21 mouse cellular contexts compared by ENCODE assay signal in the genomic region with DNA sequence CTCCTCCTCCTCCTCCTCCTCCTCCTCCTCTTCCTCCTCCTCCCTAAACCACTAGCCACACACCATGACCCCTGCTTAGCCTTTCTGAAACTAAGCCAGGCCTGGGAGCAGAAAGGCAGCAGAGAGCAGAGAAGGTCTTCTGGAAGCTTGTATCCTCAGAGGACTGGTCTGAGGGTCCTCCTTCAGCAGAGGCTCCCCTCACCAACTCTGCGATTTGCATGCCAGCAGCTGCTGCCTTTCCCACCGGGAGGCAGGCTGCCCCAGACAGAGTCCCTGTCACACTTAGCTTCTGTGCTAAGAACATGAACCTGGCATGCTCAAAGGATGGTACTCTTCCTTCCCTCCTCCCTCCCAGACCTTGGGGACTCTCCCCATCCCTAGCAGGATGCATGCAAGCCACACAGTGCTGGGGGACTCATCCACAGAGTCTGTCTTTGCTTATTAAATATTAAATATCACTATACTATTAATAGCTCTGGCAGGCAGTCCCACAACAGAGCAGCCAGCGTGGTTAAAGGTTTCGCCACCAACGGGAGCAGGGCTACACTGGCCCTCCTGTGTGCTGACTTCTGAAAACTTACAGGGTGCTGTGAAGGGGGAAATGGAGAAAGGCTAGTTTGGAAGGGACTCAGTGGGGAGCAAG. TPM values are rescaled to one million over a fixed set of nuclear protein-coding genes. Genes with fewer than 3 reads are reported as not detected.
DNase-seq lines count a peak whose midpoint lies in the region; ATAC-seq and TF ChIP-seq lines count a peak whose summit lies in the region.
"Had no signal": no experiment of that assay in that cellular context is flagged by ENCODE, and none has a peak within 500 bp of the region (broad histone marks: within the 10 kb centered on the region; RNA-seq: fewer than 3 reads in every experiment).

No protein-coding gene starts in this region.

- no peak overlapping the region for H3K4me2 ChIP-seq in heart, embryonic 11.5 days
- H3K4me2 ChIP-seq in liver, postnatal 0 days (ENCODE audit: low read depth, low read length): no peak overlapping the region
- no peak overlapping the region for H3K4me2 ChIP-seq in liver, embryonic 11.5 days
- H3K4me2 ChIP-seq in embryonic facial prominence, embryonic 13.5 days: no peak overlapping the region
- H3K4me2 ChIP-seq in midbrain, embryonic 12.5 days (replicated peaks): 0 out of 2 replicates have a peak overlapping the region, but pooled peaks have one; percentile 1
- H3K4me2 ChIP-seq in intestine, embryonic 15.5 days (replicated peaks): no peak overlapping the region
- H3K4me2 ChIP-seq in forebrain, embryonic 14.5 days (ENCODE audit: low read length): no peak overlapping the region
- H3K4me2 ChIP-seq: embryonic facial prominence, embryonic 12.5 days; heart, embryonic 13.5 days; limb, embryonic 12.5 days had no signal

- no peaks in the 10 kb centered on the region for H3K79me2 ChIP-seq in heart, adult 2 months (replicated peaks; ENCODE audit: control insufficient read depth, insufficient read depth, low read length)

- H3K27ac ChIP-seq in heart, adult 2 months: peak overlapping the region; percentile 74
- no peak overlapping the region for H3K27ac ChIP-seq in heart, embryonic 11.5 days (ENCODE audit: low read depth, low read length)
- 0 out of 2 replicates have a peak overlapping the region, but pooled peaks have one; percentile 2 for H3K27ac ChIP-seq in liver, postnatal 0 days (ENCODE audit: low read depth)
- no peak overlapping the region for H3K27ac ChIP-seq in liver, embryonic 11.5 days (ENCODE audit: low read depth, low read length)
- H3K27ac ChIP-seq in embryonic facial prominence, embryonic 13.5 days: no peak overlapping the region
- H3K27ac ChIP-seq in midbrain, embryonic 12.5 days (replicated peaks): peak overlapping the region; percentile 15
- no peak overlapping the region for H3K27ac ChIP-seq in intestine, embryonic 15.5 days
- H3K27ac ChIP-seq in forebrain, embryonic 14.5 days (ENCODE audit: low read depth, low read length): no peak overlapping the region
- H3K27ac ChIP-seq: embryonic facial prominence, embryonic 12.5 days; limb, embryonic 12.5 days had no signal

- no peak for DNase-seq in heart, adult 2 months
- DNase-seq in liver, postnatal 0 days: no peak
- DNase-seq in liver, embryonic 11.5 days (ENCODE audit: low spot score): no peak
- DNase-seq in forebrain, embryonic 14.5 days (ENCODE audit: low spot score): no peak
- DNase-seq: cerebellum, adult 11-12 months; cerebellum, postnatal 36 days; kidney, adult 8-10 months; lung, adult 18-20 months; spleen, adult 18-20 months; thymus, postnatal 36 days had no signal

- no peak for TF ChIP-seq EP300 in heart, adult 2 months (IDR thresholded peaks at IDR 0.05; ENCODE audit: insufficient read depth, low read depth, low read length)
- no peak for TF ChIP-seq EP300 in liver, postnatal 0 days (IDR thresholded peaks at IDR 0.05; ENCODE audit: low read depth)

- peaks cover 9% of the 10 kb centered on the region for H3K36me3 ChIP-seq in heart, adult 2 months (ENCODE audit: control insufficient read depth, insufficient read depth, low read length)
- no peaks in the 10 kb centered on the region for H3K36me3 ChIP-seq in heart, embryonic 11.5 days (ENCODE audit: control insufficient read depth, insufficient read depth, low read length)
- no peaks in the 10 kb centered on the region for H3K36me3 ChIP-seq in liver, postnatal 0 days (replicated peaks; ENCODE audit: insufficient read depth, low read length)
- H3K36me3 ChIP-seq in liver, embryonic 11.5 days (ENCODE audit: control insufficient read depth, insufficient read depth, low read length): no peaks in the 10 kb centered on the region
- H3K36me3 ChIP-seq in embryonic facial prominence, embryonic 13.5 days: no peaks in the 10 kb centered on the region
- H3K36me3 ChIP-seq in midbrain, embryonic 12.5 days: no peaks in the 10 kb centered on the region
- no peaks in the 10 kb centered on the region for H3K36me3 ChIP-seq in intestine, embryonic 15.5 days
- no peaks in the 10 kb centered on the region for H3K36me3 ChIP-seq in forebrain, embryonic 14.5 days (ENCODE audit: control insufficient read depth, insufficient read depth, low read length)
- H3K36me3 ChIP-seq: embryonic facial prominence, embryonic 12.5 days; G1E; heart, embryonic 13.5 days; limb, embryonic 12.5 days had no signal

- no peak for TF ChIP-seq CTCF in heart, adult 2 months (IDR thresholded peaks at IDR 0.05)
- TF ChIP-seq CTCF in liver, postnatal 0 days (IDR thresholded peaks at IDR 0.05; ENCODE audit: low read depth): no peak

- no peak for ATAC-seq in heart, embryonic 11.5 days (replicated peaks; ENCODE audit: insufficient number of reproducible peaks, low FRiP score, low TSS enrichment)
- ATAC-seq in liver, postnatal 0 days: no peak
- no peak for ATAC-seq in liver, embryonic 11.5 days (replicated peaks; ENCODE audit: low FRiP score)
- no peak for ATAC-seq in embryonic facial prominence, embryonic 13.5 days (ENCODE audit: insufficient number of reproducible peaks, insufficient read depth, low FRiP score, low TSS enrichment, low read depth)
- ATAC-seq in midbrain, embryonic 12.5 days (ENCODE audit: low FRiP score, low read depth): peak; percentile 41; the same call in 1 of the 2 replicates
- ATAC-seq in intestine, embryonic 15.5 days: no peak
- no peak for ATAC-seq in forebrain, embryonic 14.5 days

- 16% methylated on average over 5 of the region's 5 CpGs for WGBS in heart, adult 2 months
- WGBS in heart, embryonic 11.5 days (ENCODE audit: insufficient replicate concordance): 51% methylated on average over 5 of the region's 5 CpGs
- WGBS in liver, postnatal 0 days (ENCODE audit: insufficient replicate concordance): 42% methylated on average over 5 of the region's 5 CpGs
- 49% methylated on average over 5 of the region's 5 CpGs for WGBS in liver, embryonic 11.5 days
- 48% methylated on average over 5 of the region's 5 CpGs for WGBS in embryonic facial prominence, embryonic 13.5 days
- 60% methylated on average over 5 of the region's 5 CpGs for WGBS in midbrain, embryonic 12.5 days
- 59% methylated on average over 5 of the region's 5 CpGs for WGBS in intestine, embryonic 15.5 days
- 69% methylated on average over 5 of the region's 5 CpGs for WGBS in forebrain, embryonic 14.5 days

- H3K4me1 ChIP-seq in heart, adult 2 months (ENCODE audit: control insufficient read depth, insufficient read depth, low read length): peaks cover 17% of the 10 kb centered on the region
- peaks cover 5% of the 10 kb centered on the region for H3K4me1 ChIP-seq in heart, embryonic 11.5 days (ENCODE audit: control insufficient read depth, insufficient read depth, low read length)
- H3K4me1 ChIP-seq in liver, postnatal 0 days (ENCODE audit: insufficient read depth): peaks cover 4% of the 10 kb centered on the region; the same call in 1 of the 2 replicates
- peaks cover 4% of the 10 kb centered on the region; the same call in 1 of the 2 replicates for H3K4me1 ChIP-seq in liver, embryonic 11.5 days (replicated peaks; ENCODE audit: control insufficient read depth, insufficient read depth, low read length)
- H3K4me1 ChIP-seq in embryonic facial prominence, embryonic 13.5 days: peaks cover 34% of the 10 kb centered on the region
- H3K4me1 ChIP-seq in midbrain, embryonic 12.5 days: peaks cover 16% of the 10 kb centered on the region; the same call in 1 of the 2 replicates
- peaks cover 10% of the 10 kb centered on the region; the same call in 1 of the 2 replicates for H3K4me1 ChIP-seq in intestine, embryonic 15.5 days (replicated peaks)
- H3K4me1 ChIP-seq in forebrain, embryonic 14.5 days (ENCODE audit: control insufficient read depth, insufficient read depth, low read length): no peaks in the 10 kb centered on the region; the same call in 1 of the 2 replicates

- 0 out of 2 replicates have a peak overlapping the region, but pooled peaks have one; percentile 11 for H3K9ac ChIP-seq in heart, adult 2 months (ENCODE audit: low read depth, low read length)
- no peak overlapping the region for H3K9ac ChIP-seq in heart, embryonic 11.5 days (ENCODE audit: low read depth, low read length)
- no peak overlapping the region for H3K9ac ChIP-seq in liver, postnatal 0 days (replicated peaks)
- H3K9ac ChIP-seq in liver, embryonic 11.5 days (ENCODE audit: low read depth, low read length): no peak overlapping the region
- 0 out of 2 replicates have a peak overlapping the region, but pooled peaks have one; percentile 27 for H3K9ac ChIP-seq in embryonic facial prominence, embryonic 13.5 days
- H3K9ac ChIP-seq in midbrain, embryonic 12.5 days (replicated peaks): no peak overlapping the region
- H3K9ac ChIP-seq in intestine, embryonic 15.5 days: no peak overlapping the region; the same call in 1 of the 2 replicates
- H3K9ac ChIP-seq in forebrain, embryonic 14.5 days (ENCODE audit: low read length): no peak overlapping the region
- H3K9ac ChIP-seq: embryonic facial prominence, embryonic 12.5 days; heart, embryonic 13.5 days; limb, embryonic 12.5 days had no signal

- no peaks in the 10 kb centered on the region for H3K9me3 ChIP-seq in heart, embryonic 11.5 days (replicated peaks; ENCODE audit: control insufficient read depth, low read length)
- H3K9me3 ChIP-seq in liver, postnatal 0 days (ENCODE audit: low read length): no peaks in the 10 kb centered on the region
- no peaks in the 10 kb centered on the region for H3K9me3 ChIP-seq in liver, embryonic 11.5 days (ENCODE audit: control insufficient read depth, low read length)
- H3K9me3 ChIP-seq in embryonic facial prominence, embryonic 13.5 days: no peaks in the 10 kb centered on the region
- H3K9me3 ChIP-seq in midbrain, embryonic 12.5 days: no peaks in the 10 kb centered on the region
- no peaks in the 10 kb centered on the region for H3K9me3 ChIP-seq in intestine, embryonic 15.5 days
- H3K9me3 ChIP-seq in forebrain, embryonic 14.5 days (replicated peaks; ENCODE audit: control insufficient read depth, low read length): no peaks in the 10 kb centered on the region
- H3K9me3 ChIP-seq: embryonic facial prominence, embryonic 12.5 days; G1E; heart, embryonic 13.5 days; limb, embryonic 12.5 days; megakaryocyte, embryonic 14.5 days had no signal

- intact Hi-C loops in heart, adult 2 months (cut with DNase I): no loop called here

- no peaks in the 10 kb centered on the region for H3K27me3 ChIP-seq in heart, adult 2 months (ENCODE audit: control insufficient read depth, insufficient read depth, low read length)
- H3K27me3 ChIP-seq in heart, embryonic 11.5 days (ENCODE audit: control insufficient read depth, insufficient read depth, low read length): no peaks in the 10 kb centered on the region
- no peaks in the 10 kb centered on the region for H3K27me3 ChIP-seq in liver, postnatal 0 days (ENCODE audit: insufficient read depth, low read length)
- H3K27me3 ChIP-seq in liver, embryonic 11.5 days (replicated peaks; ENCODE audit: control insufficient read depth, insufficient read depth, low read length): no peaks in the 10 kb centered on the region
- peaks cover 7% of the 10 kb centered on the region for H3K27me3 ChIP-seq in embryonic facial prominence, embryonic 13.5 days
- no peaks in the 10 kb centered on the region for H3K27me3 ChIP-seq in midbrain, embryonic 12.5 days
- no peaks in the 10 kb centered on the region for H3K27me3 ChIP-seq in intestine, embryonic 15.5 days (replicated peaks)
- H3K27me3 ChIP-seq in forebrain, embryonic 14.5 days (replicated peaks; ENCODE audit: control insufficient read depth, insufficient read depth, low read length): no peaks in the 10 kb centered on the region
- H3K27me3 ChIP-seq: embryonic facial prominence, embryonic 12.5 days; heart, embryonic 13.5 days had no signal

- no peak overlapping the region for H3K4me3 ChIP-seq in heart, adult 2 months
- no peak overlapping the region for H3K4me3 ChIP-seq in heart, embryonic 11.5 days (ENCODE audit: low read depth, low read length)
- no peak overlapping the region for H3K4me3 ChIP-seq in liver, postnatal 0 days (ENCODE audit: low read depth, low read length)
- no peak overlapping the region for H3K4me3 ChIP-seq in liver, embryonic 11.5 days (ENCODE audit: low read depth, low read length)
- H3K4me3 ChIP-seq in embryonic facial prominence, embryonic 13.5 days: no peak overlapping the region
- no peak overlapping the region for H3K4me3 ChIP-seq in midbrain, embryonic 12.5 days
- H3K4me3 ChIP-seq in intestine, embryonic 15.5 days (replicated peaks): no peak overlapping the region
- H3K4me3 ChIP-seq in forebrain, embryonic 14.5 days (ENCODE audit: low read depth, low read length): no peak overlapping the region
- H3K4me3 ChIP-seq: embryonic facial prominence, embryonic 12.5 days; heart, embryonic 13.5 days; limb, embryonic 12.5 days; megakaryocyte, embryonic 14.5 days had no signal

- TF ChIP-seq POLR2A in heart, adult 2 months (IDR thresholded peaks at IDR 0.05; ENCODE audit: insufficient read depth, low read depth, low read length): no peak

RNA-seq across cellular contexts. Expression of gene Fam219a, which starts 12.9 kb away (rescaled TPM):
- total RNA-seq in heart, adult 2 months (2021): 10 to 100 TPM; 13.4 to 14.4 TPM
- polyA plus RNA-seq in heart, adult 2 months (2012; rRNA removed): 15.8 and 18.4 TPM in 2 replicates
- 1.5 and 1.8 TPM in 2 replicates for polyA plus RNA-seq in heart, embryonic 11.5 days (2014; fragmentation: Nextera tagmentation; extraction: Ambion mirVana)
- 0.77 and 1.0 TPM in 2 replicates for polyA plus RNA-seq in liver, postnatal 0 days (2015; fragmentation: Nextera tagmentation; extraction: Ambion mirVana)
- 1.4 and 2.0 TPM in 2 replicates for polyA plus RNA-seq in liver, embryonic 11.5 days (2014; fragmentation: Nextera tagmentation; extraction: Ambion mirVana)
- polyA plus RNA-seq in embryonic facial prominence, embryonic 13.5 days (2015; fragmentation: Nextera tagmentation; extraction: Ambion mirVana): 1.8 and 3.1 TPM in 2 replicates
- 11.4 and 11.9 TPM in 2 replicates for polyA plus RNA-seq in midbrain, embryonic 12.5 days (2016; fragmentation: Nextera tagmentation; extraction: Ambion mirVana)
- 2.3 TPM in 2 replicates for polyA plus RNA-seq in intestine, embryonic 15.5 days (2015; fragmentation: Nextera tagmentation; extraction: Ambion mirVana)
- 10.4 and 11.3 TPM in 2 replicates for polyA plus RNA-seq in forebrain, embryonic 14.5 days (2014; fragmentation: Nextera tagmentation; extraction: Ambion mirVana)

RNA-seq across cellular contexts. Expression of gene Dnaic1, which starts 13.1 kb away (rescaled TPM):
- total RNA-seq in heart, adult 2 months (2021): 1 to 10 TPM in 1 of 2 experiments, under 1 TPM in 1; 0.94 to 2.3 TPM
- polyA plus RNA-seq in heart, adult 2 months (2012; rRNA removed): 7.3 and 8.6 TPM in 2 replicates
- polyA plus RNA-seq in heart, embryonic 11.5 days (2014; fragmentation: Nextera tagmentation; extraction: Ambion mirVana): 1.2 TPM in 2 replicates
- 10.6 and 14.2 TPM in 2 replicates for polyA plus RNA-seq in liver, postnatal 0 days (2015; fragmentation: Nextera tagmentation; extraction: Ambion mirVana)
- 1.6 TPM in 2 replicates for polyA plus RNA-seq in liver, embryonic 11.5 days (2014; fragmentation: Nextera tagmentation; extraction: Ambion mirVana)
- 1.0 and 1.3 TPM in 2 replicates for polyA plus RNA-seq in embryonic facial prominence, embryonic 13.5 days (2015; fragmentation: Nextera tagmentation; extraction: Ambion mirVana)
- polyA plus RNA-seq in midbrain, embryonic 12.5 days (2016; fragmentation: Nextera tagmentation; extraction: Ambion mirVana): 2.3 and 2.5 TPM in 2 replicates
- 5.6 and 5.8 TPM in 2 replicates for polyA plus RNA-seq in intestine, embryonic 15.5 days (2015; fragmentation: Nextera tagmentation; extraction: Ambion mirVana)
- 1.4 and 1.6 TPM in 2 replicates for polyA plus RNA-seq in forebrain, embryonic 14.5 days (2014; fragmentation: Nextera tagmentation; extraction: Ambion mirVana)
- total RNA-seq: adrenal gland, adult 18-20 months; G1E; hematopoietic stem cell, adult 5-6 weeks had no signal
- polyA plus RNA-seq: G1E had no signal

RNA-seq across cellular contexts. Expression of gene 1110017D15Rik, which starts 39.3 kb away (rescaled TPM):
- total RNA-seq in heart, adult 2 months (2021): not detected
- polyA plus RNA-seq in heart, adult 2 months (2012; rRNA removed): 0.94 and 3.2 TPM in 2 replicates
- polyA plus RNA-seq in heart, embryonic 11.5 days (2014; fragmentation: Nextera tagmentation; extraction: Ambion mirVana): not detected in 2 replicates
- polyA plus RNA-seq in liver, postnatal 0 days (2015; fragmentation: Nextera tagmentation; extraction: Ambion mirVana): not detected in 2 replicates
- polyA plus RNA-seq in liver, embryonic 11.5 days (2014; fragmentation: Nextera tagmentation; extraction: Ambion mirVana): 0.43 TPM in 1 of 2 replicates, not detected in the other
- 3.2 and 5.7 TPM in 2 replicates for polyA plus RNA-seq in embryonic facial prominence, embryonic 13.5 days (2015; fragmentation: Nextera tagmentation; extraction: Ambion mirVana)
- polyA plus RNA-seq in midbrain, embryonic 12.5 days (2016; fragmentation: Nextera tagmentation; extraction: Ambion mirVana): 5.0 and 5.5 TPM in 2 replicates
- 0.28 and 0.55 TPM in 2 replicates for polyA plus RNA-seq in intestine, embryonic 15.5 days (2015; fragmentation: Nextera tagmentation; extraction: Ambion mirVana)
- polyA plus RNA-seq in forebrain, embryonic 14.5 days (2014; fragmentation: Nextera tagmentation; extraction: Ambion mirVana): 10.5 and 11.1 TPM in 2 replicates
- total RNA-seq: hematopoietic stem cell, adult 5-6 weeks had no signal

RNA-seq across cellular contexts. Expression of gene AI464131, which starts 53.6 kb away (rescaled TPM):
- 10 to 100 TPM; 11.6 to 12.0 TPM for total RNA-seq in heart, adult 2 months (2021)
- 7.6 and 11.0 TPM in 2 replicates for polyA plus RNA-seq in heart, adult 2 months (2012; rRNA removed)
- 2.9 and 3.2 TPM in 2 replicates for polyA plus RNA-seq in heart, embryonic 11.5 days (2014; fragmentation: Nextera tagmentation; extraction: Ambion mirVana)
- polyA plus RNA-seq in liver, postnatal 0 days (2015; fragmentation: Nextera tagmentation; extraction: Ambion mirVana): 1.8 and 2.0 TPM in 2 replicates
- polyA plus RNA-seq in liver, embryonic 11.5 days (2014; fragmentation: Nextera tagmentation; extraction: Ambion mirVana): 1.5 TPM in 2 replicates
- polyA plus RNA-seq in embryonic facial prominence, embryonic 13.5 days (2015; fragmentation: Nextera tagmentation; extraction: Ambion mirVana): 8.3 and 12.2 TPM in 2 replicates
- polyA plus RNA-seq in midbrain, embryonic 12.5 days (2016; fragmentation: Nextera tagmentation; extraction: Ambion mirVana): 8.5 and 8.7 TPM in 2 replicates
- 8.1 and 9.4 TPM in 2 replicates for polyA plus RNA-seq in intestine, embryonic 15.5 days (2015; fragmentation: Nextera tagmentation; extraction: Ambion mirVana)
- 2.4 and 2.6 TPM in 2 replicates for polyA plus RNA-seq in forebrain, embryonic 14.5 days (2014; fragmentation: Nextera tagmentation; extraction: Ambion mirVana)

Comparison
In these comparisons a context has a peak if more than half of its experiments do, and no peak if none do; other contexts are left out.
1. H3K27ac ChIP-seq: peak in heart, adult 2 months (single experiment), liver, postnatal 0 days (single experiment) and midbrain, embryonic 12.5 days (single experiment); none in heart, embryonic 11.5 days (single experiment), liver, embryonic 11.5 days (single experiment), embryonic facial prominence, embryonic 13.5 days (single experiment), intestine, embryonic 15.5 days (single experiment) and forebrain, embryonic 14.5 days (single experiment).
2. H3K9ac ChIP-seq: peak in heart, adult 2 months (single experiment) and embryonic facial prominence, embryonic 13.5 days (single experiment); none in heart, embryonic 11.5 days (single experiment), liver, postnatal 0 days (single experiment), liver, embryonic 11.5 days (single experiment), midbrain, embryonic 12.5 days (single experiment), intestine, embryonic 15.5 days (single experiment) and forebrain, embryonic 14.5 days (single experiment).